Mouse (Mus musculus) midbrain, embryonic 16.5 days (tissue): ENCODE measurements around the gene Dnm1. TPM values are rescaled to one million over a fixed set of nuclear protein-coding genes. Genes with fewer than 3 reads are reported as not detected.

ENCODE experiments used
- ATAC-seq: fragments of 200-750 bp; cut with Nextera tagmentation; 2 replicates; pipeline ENCODE4 v1.8.0; 2017; ENCODE audit warnings: moderate TSS enrichment
- H3K27ac ChIP-seq: fragments of 300-500 bp; sonication (generic); 2 replicates; pipeline ENCODE4 v1.5.1; 2014; ENCODE audit warnings: mild to moderate bottlenecking, low read length, mixed read lengths
- H3K27me3 ChIP-seq: fragments of 300-500 bp; sonication (generic); 2 replicates; pipeline ENCODE4 v1.6.1; 2014; ENCODE audit warnings: low read depth, low read length, mixed read lengths; ENCODE audit not compliant: control insufficient read depth, insufficient read depth
- H3K36me3 ChIP-seq: fragments of 300-500 bp; sonication (generic); 2 replicates; pipeline ENCODE4 v1.6.1; 2014; ENCODE audit warnings: mild to moderate bottlenecking, low read length, moderate library complexity, mixed read lengths; ENCODE audit not compliant: control insufficient read depth, insufficient read depth
- H3K4me1 ChIP-seq: fragments of 300-500 bp; sonication (generic); 2 replicates; pipeline ENCODE4 v1.6.1; 2014; ENCODE audit warnings: mild to moderate bottlenecking, low read length, mixed read lengths; ENCODE audit not compliant: control insufficient read depth, insufficient read depth
- H3K4me2 ChIP-seq: fragments of 300-500 bp; sonication (generic); 2 replicates; pipeline ENCODE4 v1.6.1; 2014; ENCODE audit warnings: mild to moderate bottlenecking, low read length, mixed read lengths
- H3K4me3 ChIP-seq: fragments of 300-500 bp; sonication (generic); 2 replicates; pipeline ENCODE4 v1.5.1; 2014; ENCODE audit warnings: low read depth, mild to moderate bottlenecking, low read length, moderate library complexity, mixed read lengths
- H3K9ac ChIP-seq: fragments of 300-500 bp; sonication (generic); 2 replicates; pipeline ENCODE4 v1.6.1; 2014; ENCODE audit warnings: low read depth, low read length, mixed read lengths
- H3K9me3 ChIP-seq: fragments of 300-500 bp; sonication (generic); replicated peaks from 2 replicates; pipeline ENCODE4 v1.6.1; 2014; ENCODE audit warnings: mild to moderate bottlenecking, low read length, mixed read lengths; ENCODE audit not compliant: control insufficient read depth, poor library complexity, severe bottlenecking
- WGBS: fragments of 180-500 bp; shearing (Covaris S2); extraction: QIAGEN DNeasy Blood & Tissue Kit; methylation state at CpG from one replicate; pipeline ENCODE4 v1.1.7; 2014; 5-methylcytosine and 5-hydroxymethylcytosine counted together
- polyA plus RNA-seq: library from polyadenylated mRNA; unstranded; fragments of >200 nt; fragmentation: Nextera tagmentation; extraction: Ambion mirVana; gene quantifications from 2 replicates; pipeline ENCODE4 v1.2.1, GENCODE M21; 2015

Gene Dnm1
- polyA plus RNA-seq, result 55.1 and 66.3 TPM in 2 replicates

DNA sequence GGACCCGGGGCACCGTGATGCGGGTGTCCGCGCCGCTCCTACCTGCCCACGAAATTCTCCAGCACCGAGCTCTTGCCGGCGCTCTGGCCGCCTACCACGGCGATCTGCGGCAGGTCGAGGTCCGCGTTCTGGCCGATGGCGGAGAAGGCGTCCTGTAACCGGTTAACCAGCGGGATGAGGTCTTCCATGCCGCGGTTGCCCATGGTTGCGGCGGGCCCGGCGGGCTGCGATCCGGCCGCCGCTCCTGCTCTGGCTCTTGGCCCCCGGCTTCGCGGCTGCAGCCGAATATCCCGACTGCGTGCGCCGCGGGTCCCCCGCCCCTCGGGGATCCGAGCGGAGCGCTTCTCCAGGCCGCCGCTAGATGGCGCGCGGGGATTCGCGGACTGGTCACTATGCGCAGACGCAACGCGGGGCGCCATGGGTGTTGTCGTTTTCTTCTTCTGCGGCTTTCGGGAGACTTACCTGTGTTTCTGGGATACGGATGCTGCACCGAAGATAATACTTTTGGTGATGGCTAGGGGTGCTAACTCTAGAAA, at the start of gene Dnm1:
Gene Dnm1 (minus strand): TSS at position 332 of the 536 bp plus-strand sequence.
- WGBS, result under 1% methylated on average over 57 of the region's 63 CpGs
- no peaks in the 10 kb centered on the region for H3K9me3 ChIP-seq
- H3K4me1 ChIP-seq, result peaks cover 24% of the 10 kb centered on the region
- peak within 1 kb of the TSS; percentile 78 for H3K4me3 ChIP-seq
- ATAC-seq, result peak; percentile 70
- peak within 1 kb of the TSS; percentile 69 for H3K4me2 ChIP-seq
- peak within 1 kb of the TSS; percentile 98 for H3K27ac ChIP-seq
- H3K9ac ChIP-seq, result peak within 1 kb of the TSS; percentile 92
- no peaks in the 10 kb centered on the region for H3K36me3 ChIP-seq
- no peaks in the 10 kb centered on the region for H3K27me3 ChIP-seq

DNA sequence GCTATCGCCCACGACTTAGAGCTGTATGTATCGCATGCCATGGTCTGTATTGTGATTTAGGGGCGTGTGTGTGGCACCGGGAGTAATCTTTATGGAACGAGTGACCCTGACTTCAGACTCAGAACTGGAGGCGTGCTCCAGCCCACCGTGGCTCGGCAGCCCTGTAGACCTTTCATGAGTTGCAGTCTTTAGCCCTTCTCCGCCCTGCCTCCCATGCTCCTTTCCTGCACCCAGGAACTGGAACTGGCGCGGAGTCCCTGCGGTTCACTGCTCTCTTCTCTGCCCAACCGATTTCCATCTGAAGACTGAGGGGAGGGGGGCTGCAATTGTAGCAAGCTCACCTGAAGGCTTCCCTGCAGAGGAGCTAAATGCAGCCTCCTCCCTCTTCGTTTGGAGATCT, 43.6 kb upstream of the Dnm1 start:
- H3K4me1 ChIP-seq, result peaks cover 15% of the 10 kb centered on the region
- H3K27me3 ChIP-seq, result no peaks in the 10 kb centered on the region
- H3K9ac ChIP-seq, result peak overlapping the region; percentile 94
- H3K9me3 ChIP-seq, result no peaks in the 10 kb centered on the region
- H3K4me2 ChIP-seq, result peak overlapping the region; percentile 91
- H3K27ac ChIP-seq, result peak overlapping the region; percentile 96
- 1% methylated on average over 15 of the region's 15 CpGs for WGBS
- H3K4me3 ChIP-seq, result peak overlapping the region; percentile 95
- ATAC-seq, result no peak
- H3K36me3 ChIP-seq, result peaks cover 7% of the 10 kb centered on the region; the same call in 1 of the 2 replicates

DNA sequence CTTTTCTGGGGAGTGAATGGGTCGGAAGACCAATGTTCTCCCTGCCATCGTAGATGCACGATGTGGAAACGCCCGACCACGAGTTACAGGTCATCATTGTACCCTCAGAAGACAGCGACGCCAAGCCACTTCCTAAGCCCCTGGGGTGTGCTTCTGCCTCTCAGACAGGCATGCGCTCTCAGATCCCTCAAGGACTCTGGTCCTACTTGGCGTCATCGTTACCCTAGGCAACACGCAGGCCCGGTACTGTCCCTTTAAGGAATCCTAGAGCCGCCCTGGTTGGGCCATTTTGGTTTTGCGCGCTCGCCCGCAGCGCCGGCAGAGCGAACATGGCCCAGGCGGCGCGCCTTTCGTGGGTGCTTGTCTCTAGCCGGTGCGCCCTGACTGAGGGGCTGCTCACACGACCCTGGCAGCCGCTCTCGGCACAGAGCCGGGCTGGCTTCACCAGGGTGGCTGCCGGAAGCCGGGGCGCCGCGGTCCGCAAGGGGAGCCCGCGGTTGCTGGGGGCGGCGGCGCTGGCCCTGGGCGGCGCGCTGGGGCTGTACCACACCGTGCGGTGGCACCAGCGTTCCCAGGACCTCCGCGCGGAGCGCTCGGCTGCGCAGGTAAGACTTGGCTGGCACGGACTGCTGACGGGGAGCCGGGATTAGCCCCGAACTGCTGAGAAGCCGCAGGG, 42.9 kb upstream of the Dnm1 start:
- Histone ChIP-seq H3K27ac (peak overlapping the region; percentile 96), H3K9ac (peak overlapping the region; percentile 94), H3K4me2 (peak overlapping the region; percentile 91), H3K4me3 (peak overlapping the region; percentile 95), H3K36me3 (peaks cover 2% of the 10 kb centered on the region; the same call in 1 of the 2 replicates), H3K9me3 (no peaks in the 10 kb centered on the region), H3K27me3 (no peaks in the 10 kb centered on the region), H3K4me1 (peaks cover 15% of the 10 kb centered on the region)
- ATAC-seq, result peak; percentile 97
- WGBS, result 0% methylated on average over 57 of the region's 59 CpGs

DNA sequence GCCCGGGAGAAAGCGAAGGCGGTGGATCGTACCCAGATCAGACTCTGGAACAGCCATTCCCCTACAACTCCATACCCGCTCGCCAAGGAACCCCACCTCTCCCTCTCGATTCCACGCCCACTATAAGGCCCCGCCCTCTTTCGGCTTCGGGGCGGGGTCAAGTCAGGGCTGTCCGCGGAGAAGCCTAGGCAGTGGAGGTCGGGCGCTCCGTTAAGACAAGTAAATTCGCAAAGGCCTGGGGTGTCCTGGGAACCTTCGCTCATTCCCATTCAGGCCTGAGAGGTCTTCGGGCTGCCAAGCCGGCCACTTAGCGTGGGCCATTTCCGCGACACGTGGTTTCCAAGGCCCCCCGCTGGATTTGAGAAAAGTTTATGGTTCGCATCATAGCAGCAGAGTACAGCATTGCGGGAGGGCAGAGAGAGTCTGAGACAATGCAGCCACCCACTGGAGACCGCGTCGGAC, 42.4 kb upstream of the Dnm1 start, which contains the start of gene Ptges2:
Gene Ptges2 (plus strand): TSS at position 413 of the 462 bp plus-strand sequence.
- ATAC-seq, result peak; percentile 92
- H3K9me3 ChIP-seq, result no peaks in the 10 kb centered on the region
- WGBS, result 1% methylated on average over 31 of the region's 31 CpGs
- H3K36me3 ChIP-seq, result no peaks in the 10 kb centered on the region
- peak within 1 kb of the TSS; percentile 91 for H3K4me2 ChIP-seq
- H3K27ac ChIP-seq, result peak within 1 kb of the TSS; percentile 96
- H3K9ac ChIP-seq, result peak within 1 kb of the TSS; percentile 94
- peaks cover 15% of the 10 kb centered on the region for H3K4me1 ChIP-seq
- no peaks in the 10 kb centered on the region for H3K27me3 ChIP-seq
- peak within 1 kb of the TSS; percentile 95 for H3K4me3 ChIP-seq

DNA sequence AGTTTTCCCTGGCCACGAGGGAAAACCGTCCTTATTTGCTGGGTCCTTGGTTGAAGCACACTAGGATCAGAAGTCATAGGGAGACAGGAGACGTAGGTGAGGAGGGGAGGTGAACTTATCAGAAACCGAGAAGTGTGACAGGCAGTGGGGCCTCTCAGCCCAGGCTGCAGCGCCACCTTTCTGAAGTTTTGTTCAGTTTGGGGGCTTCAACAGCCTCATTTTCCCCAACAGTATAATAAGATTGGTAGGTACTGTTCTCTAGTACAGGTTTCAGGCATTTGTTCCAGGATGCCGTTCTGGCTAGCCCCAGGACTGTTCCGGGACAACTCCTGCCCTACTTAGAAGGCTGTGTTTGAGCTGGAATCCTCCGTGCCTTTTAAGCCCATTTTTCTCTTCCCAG, 41.8 kb upstream of the Dnm1 start:
- no peaks in the 10 kb centered on the region for H3K9me3 ChIP-seq
- no peaks in the 10 kb centered on the region for H3K27me3 ChIP-seq
- 4% methylated on average over 8 of the region's 8 CpGs for WGBS
- H3K4me3 ChIP-seq, result peak overlapping the region; percentile 95
- peak overlapping the region; percentile 91 for H3K4me2 ChIP-seq
- H3K4me1 ChIP-seq, result peaks cover 15% of the 10 kb centered on the region
- no peaks in the 10 kb centered on the region for H3K36me3 ChIP-seq
- H3K9ac ChIP-seq, result peak overlapping the region; percentile 94
- no peak for ATAC-seq
- peak overlapping the region; percentile 96 for H3K27ac ChIP-seq

DNA sequence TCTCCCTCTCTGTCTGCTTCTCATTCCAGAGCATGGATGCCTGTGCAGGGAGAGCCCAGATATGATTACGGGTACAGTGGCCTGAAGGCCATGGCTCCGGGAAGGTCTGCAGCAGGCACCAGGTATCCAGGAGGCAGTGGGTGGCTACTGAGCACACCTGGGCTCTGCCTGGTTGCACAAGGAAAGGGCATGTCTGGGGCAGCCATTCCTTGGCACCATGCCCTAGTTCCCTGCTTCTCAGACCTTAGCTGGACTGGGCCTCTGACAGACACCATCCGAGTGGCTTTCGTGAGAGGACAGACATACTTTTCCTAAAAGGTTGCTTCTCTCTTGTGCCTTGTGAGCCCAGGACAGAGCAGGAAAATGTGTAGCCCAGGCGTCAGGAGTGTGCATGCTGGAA, 38.9 kb upstream of the Dnm1 start:
- 87% methylated on average over 5 of the region's 5 CpGs for WGBS
- H3K27ac ChIP-seq, result no peak overlapping the region
- H3K4me3 ChIP-seq, result no peak overlapping the region
- ATAC-seq, result no peak
- no peak overlapping the region for H3K4me2 ChIP-seq
- H3K36me3 ChIP-seq, result no peaks in the 10 kb centered on the region
- no peaks in the 10 kb centered on the region for H3K27me3 ChIP-seq
- H3K9ac ChIP-seq, result no peak overlapping the region
- H3K4me1 ChIP-seq, result peaks cover 8% of the 10 kb centered on the region
- H3K9me3 ChIP-seq, result no peaks in the 10 kb centered on the region

DNA sequence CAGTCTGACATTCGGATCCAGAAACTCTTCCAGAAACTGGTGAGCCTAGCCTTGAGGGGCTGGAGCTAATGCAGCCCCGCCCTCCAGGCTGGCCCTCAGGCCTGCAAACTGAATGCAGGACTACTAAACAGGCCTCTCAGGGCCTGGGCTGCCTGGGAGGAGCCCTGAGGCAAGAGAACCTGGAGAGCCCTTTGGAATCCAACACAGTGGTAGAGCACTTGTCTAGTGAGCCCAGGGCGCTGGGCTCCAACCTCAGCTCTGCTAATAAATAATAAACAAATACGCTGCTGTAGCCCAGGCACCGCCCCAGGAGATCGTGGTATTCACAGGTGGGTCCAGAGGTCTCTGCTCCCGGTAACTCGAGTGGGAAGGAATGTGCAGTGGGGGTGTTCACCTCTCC, 37.7 kb upstream of the Dnm1 start:
- no peaks in the 10 kb centered on the region for H3K9me3 ChIP-seq
- H3K4me3 ChIP-seq, result no peak overlapping the region
- no peak for ATAC-seq
- H3K9ac ChIP-seq, result no peak overlapping the region
- no peaks in the 10 kb centered on the region for H3K36me3 ChIP-seq
- H3K4me2 ChIP-seq, result no peak overlapping the region
- H3K27me3 ChIP-seq, result no peaks in the 10 kb centered on the region
- peaks cover 4% of the 10 kb centered on the region; the same call in 1 of the 2 replicates for H3K4me1 ChIP-seq
- WGBS, result 67% methylated on average over 8 of the region's 8 CpGs
- H3K27ac ChIP-seq, result no peak overlapping the region

DNA sequence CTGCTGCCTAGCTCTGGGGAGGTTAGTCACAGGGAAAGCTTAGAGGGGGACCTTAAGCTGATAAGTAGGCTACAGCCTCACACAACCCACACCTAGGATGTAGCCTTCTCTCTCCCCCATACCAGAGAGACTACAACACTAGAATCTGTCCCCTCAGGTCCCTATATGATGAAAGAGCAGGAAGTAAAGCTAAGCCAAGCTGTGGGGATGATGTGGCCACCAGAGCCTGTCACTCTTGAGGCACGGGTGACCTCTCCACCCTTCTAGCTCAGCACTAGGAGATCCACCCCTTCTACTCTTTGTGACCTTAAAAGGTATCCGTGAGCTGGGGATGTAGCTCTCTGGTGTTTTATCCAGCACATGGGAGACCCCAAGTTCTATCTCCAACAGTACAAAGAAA, 36.0 kb upstream of the Dnm1 start:
- no peak overlapping the region for H3K4me2 ChIP-seq
- no peaks in the 10 kb centered on the region for H3K9me3 ChIP-seq
- no peak overlapping the region for H3K9ac ChIP-seq
- no peaks in the 10 kb centered on the region for H3K4me1 ChIP-seq
- no peaks in the 10 kb centered on the region for H3K36me3 ChIP-seq
- no peak overlapping the region for H3K27ac ChIP-seq
- no peak overlapping the region for H3K4me3 ChIP-seq
- ATAC-seq, result no peak
- no peaks in the 10 kb centered on the region for H3K27me3 ChIP-seq
- 85% methylated on average over 2 of the region's 2 CpGs for WGBS
